Mouse (Mus musculus): ENCODE data around the gene Pigo.

DNA sequence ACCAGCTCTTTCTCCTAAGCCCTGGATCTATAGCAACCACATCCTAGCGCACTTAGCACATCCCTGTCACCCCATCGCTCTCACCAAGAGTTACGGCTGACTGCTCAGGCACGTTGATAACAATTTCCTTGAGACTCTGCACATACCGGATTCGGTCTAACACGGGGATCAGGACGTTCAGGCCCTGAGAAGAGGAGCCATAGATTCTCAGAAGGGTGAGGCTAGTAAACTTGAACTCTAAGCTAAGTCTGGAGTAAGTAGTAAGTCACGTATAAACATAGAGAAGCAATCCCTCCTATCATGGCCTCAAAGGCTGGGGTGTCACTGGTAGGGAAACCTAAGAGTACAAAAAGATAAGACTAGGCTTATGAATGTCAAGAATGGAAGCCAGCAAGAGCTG, 4.7 kb upstream of the Pigo start:
- TF ChIP-seq CTCF (IDR thresholded peaks at IDR 0.05; ENCODE audit: low read depth) (no peak), EP300 (IDR thresholded peaks at IDR 0.05; ENCODE audit: low read depth) (no peak)

Measured in liver, embryonic 14.5 days (tissue).